Mouse (Mus musculus): ENCODE data around the gene Osbpl3.

The Osbpl3 gene

GRCm38 (mm10) chr6:50334846-50335821 is 120.9 kb downstream of the Osbpl3 start:
- DNase-seq (ENCODE audit: low read depth, low spot score), result no peak

GRCm38 (mm10) chr6:50333346-50333745 is 122.7 kb downstream of the Osbpl3 start:
- no peak for DNase-seq (ENCODE audit: low read depth, low spot score)

- no peak for DNase-seq (ENCODE audit: low read depth, low spot score)
Measured at GRCm38 (mm10) chr6:50331477-50331876, 124.5 kb downstream of the Osbpl3 start.

GRCm38 (mm10) chr6:50329380-50329779 is 126.6 kb downstream of the Osbpl3 start:
- DNase-seq (ENCODE audit: low read depth, low spot score), result no peak

GRCm38 (mm10) chr6:50328901-50329300 is 127.1 kb downstream of the Osbpl3 start:
- no peak for DNase-seq (ENCODE audit: low read depth, low spot score)

GRCm38 (mm10) chr6:50326192-50326591 is 129.8 kb downstream of the Osbpl3 start:
- no peak for DNase-seq (ENCODE audit: low read depth, low spot score)

- no peak for DNase-seq (ENCODE audit: low read depth, low spot score)
Measured at GRCm38 (mm10) chr6:50325485-50325884, 130.5 kb downstream of the Osbpl3 start.

GRCm38 (mm10) chr6:50322631-50323030 is 133.4 kb downstream of the Osbpl3 start:
- DNase-seq (ENCODE audit: low read depth, low spot score), result no peak

GRCm38 (mm10) chr6:50321739-50322138 is 134.3 kb downstream of the Osbpl3 start:
- DNase-seq (ENCODE audit: low read depth, low spot score), result no peak

GRCm38 (mm10) chr6:50318590-50319172 is 137.3 kb downstream of the Osbpl3 start:
- no peak for DNase-seq (ENCODE audit: low read depth, low spot score)

- DNase-seq (ENCODE audit: low read depth, low spot score), result no peak
Measured at GRCm38 (mm10) chr6:50318150-50318549, 137.9 kb downstream of the Osbpl3 start.

GRCm38 (mm10) chr6:50316795-50317505 is 139.1 kb downstream of the Osbpl3 start:
- DNase-seq (ENCODE audit: low read depth, low spot score), result no peak

GRCm38 (mm10) chr6:50314406-50315071 is 141.5 kb downstream of the Osbpl3 start:
- DNase-seq (ENCODE audit: low read depth, low spot score), result no peak

- no peak for DNase-seq (ENCODE audit: low read depth, low spot score)
Measured at GRCm38 (mm10) chr6:50312647-50313046, 143.4 kb downstream of the Osbpl3 start.

- no peak for DNase-seq (ENCODE audit: low read depth, low spot score)
Measured at GRCm38 (mm10) chr6:50309019-50309418, 147.0 kb downstream of the Osbpl3 start.

GRCm38 (mm10) chr6:50306625-50307024 is 149.4 kb downstream of the Osbpl3 start:
- DNase-seq (ENCODE audit: low read depth, low spot score), result no peak

- DNase-seq (ENCODE audit: low read depth, low spot score), result no peak
Measured at GRCm38 (mm10) chr6:50304949-50305491, 151.0 kb downstream of the Osbpl3 start.

GRCm38 (mm10) chr6:50301121-50301520 is 154.9 kb downstream of the Osbpl3 start:
- DNase-seq (ENCODE audit: low read depth, low spot score), result no peak

GRCm38 (mm10) chr6:50300622-50301021 is 155.4 kb downstream of the Osbpl3 start:
- no peak for DNase-seq (ENCODE audit: low read depth, low spot score)

- no peak for DNase-seq (ENCODE audit: low read depth, low spot score)
Measured at GRCm38 (mm10) chr6:50299071-50299470, 156.9 kb downstream of the Osbpl3 start.

- DNase-seq (ENCODE audit: low read depth, low spot score), result no peak
Measured at GRCm38 (mm10) chr6:50297671-50298070, 158.3 kb downstream of the Osbpl3 start.

Measured in brain, embryonic 18.5 days (tissue).